Mouse (Mus musculus): ENCODE measurements around the gene Olfr10.
"Not testable (repeated sequence)": the region's sequence is repeated elsewhere in the genome, so short reads cannot be mapped to it uniquely, and the experiment has no call there.

The Olfr10 gene

GRCm38 (mm10) chr11:49304441-49304840 lies at the start of gene Olfr10:
TSS of gene Olfr10 (plus strand) at chr11:49304741.
- no peak for DNase-seq (ENCODE audit: low spot score in 2 of 2)

- DNase-seq (ENCODE audit: low spot score in 2 of 2): no peak
These were observed 45.2 kb upstream of the Olfr10 start for GRCm38 (mm10) chr11:49259296-49259695.

- no peak for DNase-seq (ENCODE audit: low spot score in 2 of 2)
These were observed 44.7 kb upstream of the Olfr10 start for GRCm38 (mm10) chr11:49259829-49260228.

GRCm38 (mm10) chr11:49260598-49261312 lies 43.8 kb upstream of the Olfr10 start:
- DNase-seq (ENCODE audit: low spot score in 2 of 2): no peak

- no peak for DNase-seq (ENCODE audit: low spot score in 2 of 2)
These were observed 43.2 kb upstream of the Olfr10 start for GRCm38 (mm10) chr11:49261313-49261855.

- DNase-seq (ENCODE audit: low spot score in 2 of 2): no peak
These were observed 42.3 kb upstream of the Olfr10 start for GRCm38 (mm10) chr11:49262286-49262685.

GRCm38 (mm10) chr11:49263149-49263548 lies 41.4 kb upstream of the Olfr10 start:
- no peak for DNase-seq (ENCODE audit: low spot score in 2 of 2)

GRCm38 (mm10) chr11:49264081-49264480 lies 40.5 kb upstream of the Olfr10 start:
- DNase-seq (ENCODE audit: low spot score in 2 of 2): no peak

GRCm38 (mm10) chr11:49264622-49265021 lies 39.9 kb upstream of the Olfr10 start:
- DNase-seq (ENCODE audit: low spot score in 2 of 2): no peak

GRCm38 (mm10) chr11:49265101-49265500 lies 39.4 kb upstream of the Olfr10 start:
- no peak for DNase-seq (ENCODE audit: low spot score in 2 of 2)

- DNase-seq (ENCODE audit: low spot score in 2 of 2): no peak
These were observed 37.9 kb upstream of the Olfr10 start for GRCm38 (mm10) chr11:49266671-49267070.

- no peak for DNase-seq (ENCODE audit: low spot score in 2 of 2)
These were observed 37.2 kb upstream of the Olfr10 start for GRCm38 (mm10) chr11:49267316-49267715.

- DNase-seq (ENCODE audit: low spot score in 2 of 2): no peak
These were observed 36.5 kb upstream of the Olfr10 start for GRCm38 (mm10) chr11:49267970-49268579.

GRCm38 (mm10) chr11:49269761-49270160 lies 34.8 kb upstream of the Olfr10 start:
- DNase-seq (ENCODE audit: low spot score in 2 of 2): no peak

- DNase-seq (ENCODE audit: low spot score in 2 of 2): no peak
These were observed 34.2 kb upstream of the Olfr10 start for GRCm38 (mm10) chr11:49270368-49270767.

- DNase-seq (ENCODE audit: low spot score in 2 of 2): peak in 1 of 2 experiments; percentile 34
These were observed 33.2 kb upstream of the Olfr10 start for GRCm38 (mm10) chr11:49271334-49271733.

GRCm38 (mm10) chr11:49273834-49274519 lies 30.6 kb upstream of the Olfr10 start:
- no peak for DNase-seq (ENCODE audit: low spot score in 2 of 2)

GRCm38 (mm10) chr11:49278222-49278621 lies 26.3 kb upstream of the Olfr10 start, which contains the start of gene Olfr1393:
TSS of gene Olfr1393 (plus strand) at chr11:49278304.
- DNase-seq (ENCODE audit: low spot score in 2 of 2): no peak

GRCm38 (mm10) chr11:49284982-49285381 lies 19.6 kb upstream of the Olfr10 start, which contains the start of gene Olfr1392:
TSS of gene Olfr1392 (plus strand) at chr11:49285282.
- DNase-seq (ENCODE audit: low spot score in 2 of 2): not testable (repeated sequence)

- no peak for DNase-seq (ENCODE audit: low spot score in 2 of 2)
These were observed 17.3 kb upstream of the Olfr10 start for GRCm38 (mm10) chr11:49287251-49287650.

- no peak for DNase-seq (ENCODE audit: low spot score in 2 of 2)
These were observed 11.8 kb upstream of the Olfr10 start for GRCm38 (mm10) chr11:49292777-49293176.

- DNase-seq (ENCODE audit: low spot score in 2 of 2): not testable (repeated sequence)
These were observed 4.0 kb downstream of the Olfr10 start for GRCm38 (mm10) chr11:49308547-49308946.

All from cerebellum, postnatal 4 days (tissue).